Mouse (Mus musculus): Measurements from ENCODE around the gene Gm20696. TPM values are rescaled to one million over a fixed set of nuclear protein-coding genes. Genes with fewer than 3 reads are reported as not detected.

Gene Gm20696
- polyA plus RNA-seq, 1 experiment from 2014 or later, result 6.0 TPM

GRCm38 (mm10) chr6:99623641-99624040 is 43.0 kb downstream of the Gm20696 start:
- Histone ChIP-seq H3K9ac (ENCODE audit: low read depth, low read length) (no peak overlapping the region), H3K27me3 (ENCODE audit: control insufficient read depth, insufficient read depth, low read length) (no peaks in the 10 kb centered on the region), H3K4me1 (replicated peaks; ENCODE audit: control insufficient read depth, insufficient read depth, low read length) (peaks cover 3% of the 10 kb centered on the region; the same call in 1 of the 2 replicates), H3K27ac (ENCODE audit: low read depth, low read length) (no peak overlapping the region), H3K4me3 (ENCODE audit: low read depth, low read length) (no peak overlapping the region), H3K4me2 (replicated peaks; ENCODE audit: low read depth, low read length) (no peak overlapping the region), H3K36me3 (ENCODE audit: control insufficient read depth, insufficient read depth, low read length) (no peaks in the 10 kb centered on the region), H3K9me3 (ENCODE audit: control insufficient read depth, low read length) (no peaks in the 10 kb centered on the region)
- peak; percentile 70; the same call in 1 of the 2 replicates for ATAC-seq (ENCODE audit: low FRiP score)
- WGBS, result 10% methylated on average over 6 of the region's 6 CpGs
- DNase-seq (ENCODE audit: low spot score), result peak; percentile 64

- no peak overlapping the region for H3K9ac ChIP-seq (ENCODE audit: low read depth, low read length)
- 0 out of 2 replicates have a peak, but pooled peaks cover 2% of the 10 kb centered on the region for H3K27me3 ChIP-seq (ENCODE audit: control insufficient read depth, insufficient read depth, low read length)
- DNase-seq (ENCODE audit: low spot score) (no peak), ATAC-seq (ENCODE audit: low FRiP score) (no peak)
- H3K4me3 ChIP-seq (ENCODE audit: low read depth, low read length), result no peak overlapping the region
- no peaks in the 10 kb centered on the region for H3K36me3 ChIP-seq (ENCODE audit: control insufficient read depth, insufficient read depth, low read length)
- WGBS, result 74% methylated on average over 4 of the region's 4 CpGs
- H3K4me1 ChIP-seq (replicated peaks; ENCODE audit: control insufficient read depth, insufficient read depth, low read length), result peaks cover 3% of the 10 kb centered on the region; the same call in 1 of the 2 replicates
- no peak overlapping the region for H3K4me2 ChIP-seq (replicated peaks; ENCODE audit: low read depth, low read length)
- no peaks in the 10 kb centered on the region for H3K9me3 ChIP-seq (ENCODE audit: control insufficient read depth, low read length)
- no peak overlapping the region for H3K27ac ChIP-seq (ENCODE audit: low read depth, low read length)
Measured at GRCm38 (mm10) chr6:99621167-99621566, 45.4 kb downstream of the Gm20696 start.

- ATAC-seq (ENCODE audit: low FRiP score) (no peak), DNase-seq (ENCODE audit: low spot score) (no peak)
- Histone ChIP-seq H3K9ac (ENCODE audit: low read depth, low read length) (no peak overlapping the region), H3K27me3 (ENCODE audit: control insufficient read depth, insufficient read depth, low read length) (0 out of 2 replicates have a peak, but pooled peaks cover 2% of the 10 kb centered on the region), H3K36me3 (ENCODE audit: control insufficient read depth, insufficient read depth, low read length) (no peaks in the 10 kb centered on the region), H3K27ac (ENCODE audit: low read depth, low read length) (no peak overlapping the region), H3K4me3 (ENCODE audit: low read depth, low read length) (no peak overlapping the region), H3K9me3 (ENCODE audit: control insufficient read depth, low read length) (no peaks in the 10 kb centered on the region), H3K4me1 (replicated peaks; ENCODE audit: control insufficient read depth, insufficient read depth, low read length) (peaks cover 3% of the 10 kb centered on the region), H3K4me2 (replicated peaks; ENCODE audit: low read depth, low read length) (no peak overlapping the region)
- WGBS, result 71% methylated on average over 7 of the region's 7 CpGs
Measured at GRCm38 (mm10) chr6:99620471-99620870, 46.1 kb downstream of the Gm20696 start.

- Histone ChIP-seq H3K9ac (ENCODE audit: low read depth, low read length) (no peak overlapping the region), H3K9me3 (ENCODE audit: control insufficient read depth, low read length) (no peaks in the 10 kb centered on the region), H3K4me3 (ENCODE audit: low read depth, low read length) (no peak overlapping the region), H3K27ac (ENCODE audit: low read depth, low read length) (no peak overlapping the region), H3K4me1 (replicated peaks; ENCODE audit: control insufficient read depth, insufficient read depth, low read length) (peaks cover 8% of the 10 kb centered on the region), H3K4me2 (replicated peaks; ENCODE audit: low read depth, low read length) (no peak overlapping the region), H3K27me3 (ENCODE audit: control insufficient read depth, insufficient read depth, low read length) (0 out of 2 replicates have a peak, but pooled peaks cover 2% of the 10 kb centered on the region), H3K36me3 (ENCODE audit: control insufficient read depth, insufficient read depth, low read length) (no peaks in the 10 kb centered on the region)
- no peak for ATAC-seq (ENCODE audit: low FRiP score)
- DNase-seq (ENCODE audit: low spot score), result no peak
- WGBS, result 60% methylated on average over 8 of the region's 8 CpGs
Measured at GRCm38 (mm10) chr6:99619964-99620363, 46.6 kb downstream of the Gm20696 start.

- Histone ChIP-seq H3K4me1 (replicated peaks; ENCODE audit: control insufficient read depth, insufficient read depth, low read length) (peaks cover 9% of the 10 kb centered on the region), H3K27ac (ENCODE audit: low read depth, low read length) (no peak overlapping the region), H3K9ac (ENCODE audit: low read depth, low read length) (no peak overlapping the region), H3K27me3 (ENCODE audit: control insufficient read depth, insufficient read depth, low read length) (0 out of 2 replicates have a peak, but pooled peaks cover 2% of the 10 kb centered on the region), H3K36me3 (ENCODE audit: control insufficient read depth, insufficient read depth, low read length) (no peaks in the 10 kb centered on the region), H3K4me2 (replicated peaks; ENCODE audit: low read depth, low read length) (no peak overlapping the region), H3K9me3 (ENCODE audit: control insufficient read depth, low read length) (no peaks in the 10 kb centered on the region), H3K4me3 (ENCODE audit: low read depth, low read length) (no peak overlapping the region)
- WGBS, result 66% methylated on average over 8 of the region's 8 CpGs
- no peak for DNase-seq (ENCODE audit: low spot score)
- no peak for ATAC-seq (ENCODE audit: low FRiP score)
Measured at GRCm38 (mm10) chr6:99619466-99619865, 47.1 kb downstream of the Gm20696 start.

- no peak for ATAC-seq (ENCODE audit: low FRiP score)
- Histone ChIP-seq H3K4me2 (replicated peaks; ENCODE audit: low read depth, low read length) (no peak overlapping the region), H3K27me3 (ENCODE audit: control insufficient read depth, insufficient read depth, low read length) (peaks cover 5% of the 10 kb centered on the region; the same call in 1 of the 2 replicates)
Measured at GRCm38 (mm10) chr6:99617867-99618266, 48.7 kb downstream of the Gm20696 start.

GRCm38 (mm10) chr6:99617415-99617814 is 49.2 kb downstream of the Gm20696 start:
- Histone ChIP-seq H3K4me3 (ENCODE audit: low read depth, low read length) (no peak overlapping the region), H3K36me3 (ENCODE audit: control insufficient read depth, insufficient read depth, low read length) (no peaks in the 10 kb centered on the region), H3K27ac (ENCODE audit: low read depth, low read length) (no peak overlapping the region), H3K9ac (ENCODE audit: low read depth, low read length) (no peak overlapping the region), H3K9me3 (ENCODE audit: control insufficient read depth, low read length) (no peaks in the 10 kb centered on the region), H3K4me1 (replicated peaks; ENCODE audit: control insufficient read depth, insufficient read depth, low read length) (peaks cover 9% of the 10 kb centered on the region), H3K27me3 (ENCODE audit: control insufficient read depth, insufficient read depth, low read length) (peaks cover 5% of the 10 kb centered on the region; the same call in 1 of the 2 replicates), H3K4me2 (replicated peaks; ENCODE audit: low read depth, low read length) (no peak overlapping the region)
- ATAC-seq (ENCODE audit: low FRiP score), result no peak
- DNase-seq (ENCODE audit: low spot score), result no peak
- WGBS, result 71% methylated on average over 1 of the region's 1 CpGs

More at GRCm38 (mm10) chr6:99617867-99618266, 48.7 kb downstream of the Gm20696 start:
- no peak overlapping the region for H3K4me3 ChIP-seq (ENCODE audit: low read depth, low read length)
- no peak for DNase-seq (ENCODE audit: low spot score)
- no peaks in the 10 kb centered on the region for H3K9me3 ChIP-seq (ENCODE audit: control insufficient read depth, low read length)
- H3K36me3 ChIP-seq (ENCODE audit: control insufficient read depth, insufficient read depth, low read length), result no peaks in the 10 kb centered on the region
- H3K27ac ChIP-seq (ENCODE audit: low read depth, low read length), result no peak overlapping the region
- H3K9ac ChIP-seq (ENCODE audit: low read depth, low read length), result no peak overlapping the region
- H3K4me1 ChIP-seq (replicated peaks; ENCODE audit: control insufficient read depth, insufficient read depth, low read length), result peaks cover 9% of the 10 kb centered on the region
- WGBS, result 70% methylated on average over 7 of the region's 7 CpGs

GRCm38 (mm10) chr6:99615272-99615751 is 51.3 kb downstream of the Gm20696 start:
- peak; percentile 72 for DNase-seq (ENCODE audit: low spot score)
- H3K9ac ChIP-seq (ENCODE audit: low read depth, low read length), result no peak overlapping the region
- no peaks in the 10 kb centered on the region for H3K36me3 ChIP-seq (ENCODE audit: control insufficient read depth, insufficient read depth, low read length)
- H3K27ac ChIP-seq (ENCODE audit: low read depth, low read length), result 0 out of 2 replicates have a peak overlapping the region, but pooled peaks have one; percentile 24
- H3K4me2 ChIP-seq (replicated peaks; ENCODE audit: low read depth, low read length), result 0 out of 2 replicates have a peak overlapping the region, but pooled peaks have one; percentile 15
- ATAC-seq (ENCODE audit: low FRiP score), result peak; percentile 71
- peaks cover 5% of the 10 kb centered on the region; the same call in 1 of the 2 replicates for H3K27me3 ChIP-seq (ENCODE audit: control insufficient read depth, insufficient read depth, low read length)
- no peaks in the 10 kb centered on the region for H3K9me3 ChIP-seq (ENCODE audit: control insufficient read depth, low read length)
- 11% methylated on average over 10 of the region's 10 CpGs for WGBS
- peaks cover 9% of the 10 kb centered on the region for H3K4me1 ChIP-seq (replicated peaks; ENCODE audit: control insufficient read depth, insufficient read depth, low read length)
- H3K4me3 ChIP-seq (ENCODE audit: low read depth, low read length), result no peak overlapping the region
